Mouse (Mus musculus): ENCODE measurements at regions not wholly inside any gene's neighbourhood (a gene's known extent, or its start where the extent isn't known, plus 50 kb on each side); places are given as distances from the start of the nearest gene placed in this dataset.

DNA sequence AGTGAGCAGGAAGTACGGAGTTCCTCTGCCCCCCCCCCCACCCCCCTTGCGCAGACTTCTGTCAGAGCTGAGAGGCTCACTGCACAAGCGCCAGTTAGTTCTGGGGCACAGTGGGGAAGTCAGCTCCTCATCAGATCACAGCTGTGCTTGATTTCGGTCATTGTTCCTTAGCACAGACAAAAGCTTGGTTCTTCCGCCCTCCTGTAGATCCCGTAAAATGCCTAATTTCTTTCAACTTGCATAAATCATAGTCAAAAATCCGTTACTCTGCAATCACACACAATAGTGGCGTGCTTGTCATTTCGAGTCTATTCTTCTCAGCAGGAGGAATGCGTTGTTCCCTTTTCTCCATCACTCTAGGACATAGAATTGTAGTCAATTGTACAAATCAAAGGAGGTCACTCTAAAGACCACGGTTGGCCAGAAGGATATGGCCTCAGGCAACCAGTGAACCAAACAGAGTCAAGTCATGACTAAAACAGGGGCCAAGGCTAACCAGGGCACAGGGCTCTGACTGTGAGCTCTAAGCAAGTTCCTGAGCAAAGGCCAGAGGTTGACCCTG lies 83.3 kb upstream of the Gm10985 start:
- TF ChIP-seq POLR2A (IDR thresholded peaks at IDR 0.05; ENCODE audit: insufficient read length, low read depth) (no peak), POLR2AphosphoS2 (IDR thresholded peaks at IDR 0.05; ENCODE audit: insufficient read length, low read depth) (no peak), USF1 (IDR thresholded peaks at IDR 0.05; ENCODE audit: low read depth) (no peak), TCF12 (IDR thresholded peaks at IDR 0.05; ENCODE audit: insufficient read depth, poor library complexity, severe bottlenecking) (no peak), CEBPB (IDR thresholded peaks at IDR 0.05; ENCODE audit: insufficient read depth, poor library complexity, severe bottlenecking) (no peak), E2F4 (IDR thresholded peaks at IDR 0.05; ENCODE audit: insufficient read depth) (no peak), MAX (IDR thresholded peaks at IDR 0.05; ENCODE audit: low read depth) (no peak), MYOG (IDR thresholded peaks at IDR 0.05; ENCODE audit: control insufficient read depth in 1 of 3, insufficient read depth in 1 of 3, insufficient read length in 2 of 3, low read depth in 2 of 3) (no peak), MYOD1 (IDR thresholded peaks at IDR 0.05; ENCODE audit: control insufficient read depth in 1 of 3, insufficient read length in 2 of 3, low read depth in 2 of 3) (no peak)

Measured in myocyte (in vitro differentiated cells).